Mouse (Mus musculus): ENCODE data around the gene Nrd1.

Nrd1 gene

GRCm38 (mm10) chr4:109092344-109092743, 91.9 kb downstream of the Nrd1 start:
- DNase-seq (ENCODE audit: extremely low spot score, low read depth, low spot score) = no peak

- no peak for DNase-seq (ENCODE audit: extremely low spot score, low read depth, low spot score)
These were observed 93.8 kb downstream of the Nrd1 start for GRCm38 (mm10) chr4:109094269-109094668.

DNA sequence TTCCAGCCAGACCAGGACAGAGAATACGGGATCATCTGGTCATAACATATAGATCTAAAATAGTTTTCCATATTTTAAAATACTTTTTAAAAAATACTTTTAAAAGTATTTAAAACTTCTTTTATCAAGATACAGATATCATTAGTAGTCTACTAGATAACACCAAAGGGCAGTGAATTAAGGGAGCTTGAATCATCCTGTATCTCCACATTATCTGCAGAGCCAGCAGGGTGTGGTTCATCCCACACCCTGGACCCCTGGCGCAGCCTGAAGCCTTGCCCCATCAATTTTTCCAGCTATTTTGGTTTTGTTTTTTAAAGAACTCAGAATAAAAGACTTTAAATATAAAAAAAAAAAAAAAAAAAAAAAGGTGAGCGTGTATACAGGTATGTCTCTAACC, 98.4 kb downstream of the Nrd1 start:
- DNase-seq (ENCODE audit: extremely low spot score, low read depth, low spot score) = no peak

DNA sequence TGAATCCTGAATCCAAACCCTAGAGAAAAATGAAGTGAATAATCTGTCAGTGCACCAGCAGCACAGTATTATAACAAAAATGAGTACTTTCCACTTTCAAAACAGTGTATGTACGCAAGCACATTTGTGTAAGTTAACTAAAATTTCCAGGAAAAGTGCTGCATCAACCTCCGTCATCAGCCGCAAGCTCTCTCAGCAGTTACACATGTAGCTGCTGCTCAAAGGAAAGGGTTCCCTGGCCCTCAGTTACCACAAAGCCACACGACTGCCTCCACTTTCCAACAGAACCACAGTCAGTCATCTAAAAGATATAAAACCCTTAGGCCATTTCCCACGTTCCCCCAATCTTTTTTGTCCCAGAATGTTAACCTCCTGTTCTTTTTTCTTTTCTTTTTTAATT, 102.1 kb downstream of the Nrd1 start:
- no peak for DNase-seq (ENCODE audit: extremely low spot score, low read depth, low spot score)

DNA sequence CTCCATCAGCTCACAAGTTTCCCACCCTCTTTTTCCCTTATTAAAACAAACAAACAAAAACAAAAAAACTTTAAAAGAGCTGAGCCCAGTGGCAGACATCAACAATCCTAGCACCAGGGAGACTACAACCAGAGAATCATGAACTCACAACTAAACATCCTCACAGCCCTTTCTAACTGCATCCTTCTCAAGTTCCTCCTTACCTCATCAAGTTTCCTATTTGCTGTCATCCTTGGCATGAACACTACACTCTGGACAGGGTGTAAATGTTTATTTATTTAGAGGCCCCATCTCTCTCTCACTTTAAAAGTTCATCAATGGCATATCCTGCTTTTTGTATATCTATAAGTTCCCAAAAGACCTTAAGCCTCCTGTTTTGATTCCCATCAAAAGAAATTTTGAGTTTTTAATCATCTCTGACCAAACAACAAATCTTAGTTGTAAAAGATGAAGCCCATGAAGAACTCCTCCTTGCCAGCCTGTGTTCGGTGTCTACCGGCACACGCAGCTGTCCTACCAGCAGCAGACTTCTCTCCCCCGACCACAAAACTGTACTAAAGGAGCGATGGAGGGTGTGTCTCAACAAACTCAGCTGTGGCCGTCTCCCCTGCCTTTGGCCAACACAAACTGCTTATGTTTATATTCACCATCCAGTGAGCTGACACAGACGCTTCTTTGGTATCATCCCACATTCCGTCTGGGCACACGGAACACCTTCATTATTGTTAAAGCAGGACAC, 102.9 kb downstream of the Nrd1 start:
- no peak for DNase-seq (ENCODE audit: extremely low spot score, low read depth, low spot score)

DNA sequence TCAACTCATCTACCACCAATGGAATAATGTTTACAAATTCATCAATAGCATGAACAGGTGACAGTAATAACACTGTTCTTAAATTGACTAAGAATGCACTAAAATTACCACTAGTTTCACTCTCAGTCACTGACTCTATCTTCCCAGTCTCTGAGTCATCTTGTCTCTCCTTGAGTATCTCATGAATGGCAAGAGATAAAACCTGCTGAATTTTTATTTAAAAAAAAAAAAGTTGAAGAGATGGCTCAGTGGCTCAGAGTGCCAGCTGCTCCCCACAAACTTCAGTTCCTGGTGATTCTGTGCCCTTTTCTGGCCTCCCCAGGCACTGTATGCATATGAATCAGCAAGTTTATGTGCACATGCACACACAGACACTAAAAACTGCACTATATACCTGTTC, 104.8 kb downstream of the Nrd1 start:
- DNase-seq (ENCODE audit: extremely low spot score, low read depth, low spot score) = no peak

DNA sequence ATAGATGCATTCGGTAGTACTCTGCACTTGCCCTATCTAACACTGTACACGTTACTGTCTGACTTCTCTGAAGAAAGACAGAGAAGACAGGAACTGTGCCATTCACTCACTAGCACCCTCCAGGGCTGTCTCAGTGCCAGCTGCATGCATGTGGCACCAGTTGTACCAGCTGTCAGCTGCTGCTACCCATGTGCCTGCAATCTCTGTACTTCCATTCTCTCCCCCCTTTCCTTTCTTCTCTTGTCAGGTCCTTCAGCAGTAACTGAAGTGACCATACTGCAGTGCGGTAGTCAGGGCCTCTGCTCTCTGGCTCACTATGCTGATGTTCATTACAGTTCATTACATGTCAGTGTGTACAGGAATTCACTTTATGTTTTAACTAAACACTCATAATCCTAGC, 105.6 kb downstream of the Nrd1 start:
- DNase-seq (ENCODE audit: extremely low spot score, low read depth, low spot score) = no peak

DNA sequence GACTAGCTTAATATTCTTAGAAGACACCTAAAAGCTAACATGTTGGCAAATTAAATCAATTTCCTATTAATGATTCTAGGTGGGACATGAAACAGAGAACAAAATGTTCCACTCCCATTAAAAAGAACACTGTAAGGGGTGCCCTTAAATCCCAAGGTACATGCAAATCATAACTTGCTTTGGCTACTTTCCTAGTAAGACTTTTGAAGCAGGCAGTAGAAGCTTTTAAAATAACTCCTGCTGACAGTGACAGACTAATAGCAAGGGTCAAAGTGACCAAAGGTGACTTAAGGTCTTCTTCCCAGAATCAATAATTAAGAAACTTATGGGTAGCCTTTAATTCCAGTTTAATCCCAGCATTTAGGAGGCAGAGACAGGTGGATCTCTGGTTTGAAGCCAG, 106.1 kb downstream of the Nrd1 start:
- no peak for DNase-seq (ENCODE audit: extremely low spot score, low read depth, low spot score)

DNA sequence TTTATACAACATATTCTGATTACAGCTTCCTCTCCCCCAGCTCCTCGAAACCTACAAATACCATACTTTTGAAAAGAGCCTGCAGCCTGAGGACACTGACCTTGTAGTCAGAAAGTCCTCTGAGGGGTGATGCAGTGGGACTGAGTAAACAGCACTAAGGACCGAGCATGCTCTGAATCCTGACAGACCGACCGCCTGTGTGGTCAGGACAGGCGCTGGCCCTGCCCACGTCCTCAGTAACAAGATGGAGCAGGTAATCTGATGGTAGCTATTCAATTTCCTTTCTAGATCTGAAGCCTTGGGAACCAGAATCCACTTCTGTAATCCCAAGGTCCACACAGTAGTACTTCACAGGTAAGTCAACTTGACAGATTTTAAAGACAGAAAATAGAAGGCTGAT, 108.6 kb downstream of the Nrd1 start:
- DNase-seq (ENCODE audit: extremely low spot score, low read depth, low spot score) = no peak

DNA sequence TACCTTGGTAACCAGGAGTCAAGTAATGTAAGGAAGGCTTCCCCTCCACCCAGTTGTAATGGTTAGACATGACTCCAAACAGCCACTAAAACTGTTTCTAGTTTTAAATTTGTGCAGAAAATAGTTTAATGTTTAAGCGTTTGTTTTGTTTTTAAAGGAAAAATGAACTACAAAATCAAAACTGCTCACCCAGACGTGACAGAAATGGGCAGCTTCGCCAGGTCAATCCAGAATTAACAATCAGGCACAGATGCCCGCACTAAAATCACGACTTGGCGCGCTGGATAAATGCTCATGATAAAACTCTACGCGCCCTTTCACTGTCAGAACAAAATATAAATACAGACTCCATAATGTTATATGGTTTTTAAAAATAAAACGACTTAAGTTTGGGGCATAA, 109.2 kb downstream of the Nrd1 start:
- DNase-seq (ENCODE audit: extremely low spot score, low read depth, low spot score) = no peak

GRCm38 (mm10) chr4:109110978-109111377, 110.5 kb downstream of the Nrd1 start:
- no peak for DNase-seq (ENCODE audit: extremely low spot score, low read depth, low spot score)

Measured in hindlimb bud, embryonic 11.5 days (tissue).